Mouse (Mus musculus): ENCODE results near the gene Zcchc14.

DNA sequence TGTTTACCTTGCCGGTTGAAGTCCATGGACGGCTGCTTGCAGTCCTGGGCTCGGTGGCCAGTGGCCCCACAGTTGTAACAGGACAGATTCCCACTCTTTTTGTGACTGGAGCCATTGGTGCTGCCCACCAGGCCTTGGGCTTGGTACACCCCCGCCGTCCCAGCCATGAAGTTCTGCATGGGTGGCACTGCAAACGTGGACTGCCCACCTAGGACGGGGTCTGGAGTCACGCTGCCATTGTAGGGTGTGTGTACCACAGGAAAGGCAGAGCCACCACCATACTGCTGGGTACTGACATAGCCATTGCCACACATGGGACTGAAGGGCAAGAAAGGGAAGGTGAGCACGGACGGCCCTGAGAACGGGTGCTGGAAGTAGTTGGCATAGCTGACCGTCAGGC, 48.9 kb downstream of the Zcchc14 start:
- no peak for TF ChIP-seq CTCF (IDR thresholded peaks at IDR 0.05; ENCODE audit: borderline replicate concordance, insufficient read depth, low read depth, low read length)
- no peak for TF ChIP-seq POLR2A (IDR thresholded peaks at IDR 0.05; ENCODE audit: borderline replicate concordance, insufficient read depth, low read length)
